Mouse (Mus musculus) spleen, adult 2 months (tissue): ENCODE data around the gene Zfp579.

Experiments
- CTCF ChIP-seq: fragments of 200-500 bp; IDR thresholded peaks from 2 replicates; pipeline ENCODE4 v1.5.1; 2011; ENCODE audit warnings: mild to moderate bottlenecking, inconsistent platforms; ENCODE audit not compliant: insufficient read depth, insufficient read length, insufficient replicate concordance; ENCODE audit errors: extremely low read depth
- POLR2A ChIP-seq: fragments of 200-500 bp; IDR thresholded peaks from 2 replicates; pipeline ENCODE4 v1.6.1; 2011; ENCODE audit warnings: low read depth, low read length, inconsistent platforms

GRCm38 (mm10) chr7:4936832-4937231, 59.1 kb downstream of the Zfp579 start:
- TF ChIP-seq CTCF = no peak
- TF ChIP-seq POLR2A = no peak
